Mouse (Mus musculus): Measurements from ENCODE around the gene Ager.
A peak's percentile ranks its signal among the peaks of the same experiment; 100 is the strongest.

Gene Ager

GRCm38 (mm10) chr17:34561200-34561599 lies 36.5 kb upstream of the Ager start:
- TF ChIP-seq POU5F1 (IDR thresholded peaks at IDR 0.05; ENCODE audit: borderline replicate concordance, low read length) = no peak
- TF ChIP-seq CTCF (conservative IDR thresholded peaks at IDR 0.05; ENCODE audit: low read length) = no peak
- TF ChIP-seq NANOG (IDR thresholded peaks at IDR 0.05; ENCODE audit: borderline replicate concordance, low read length) = no peak
- Histone ChIP-seq H3K9me3 (ENCODE audit: low read length) (no peaks in the 10 kb centered on the region), H3K4me1 (replicated peaks; ENCODE audit: low read depth, low read length) (peaks cover 72% of the 10 kb centered on the region), H3K27me3 (ENCODE audit: insufficient read depth, low read length) (peaks cover 8% of the 10 kb centered on the region), H3K36me3 (ENCODE audit: insufficient read depth, low read length) (peaks cover 10% of the 10 kb centered on the region), H3K4me3 (replicated peaks; ENCODE audit: low read length) (peak overlapping the region; percentile 48; the same call in 1 of the 2 replicates)

- H3K4me1 ChIP-seq (replicated peaks; ENCODE audit: low read depth, low read length) = peaks cover 86% of the 10 kb centered on the region
- no peaks in the 10 kb centered on the region for H3K27me3 ChIP-seq (ENCODE audit: insufficient read depth, low read length)
- peaks cover 24% of the 10 kb centered on the region for H3K36me3 ChIP-seq (ENCODE audit: insufficient read depth, low read length)
- H3K9me3 ChIP-seq (ENCODE audit: low read length) = no peaks in the 10 kb centered on the region
- TF ChIP-seq POU5F1 (IDR thresholded peaks at IDR 0.05; ENCODE audit: borderline replicate concordance, low read length) = no peak
- TF ChIP-seq NANOG (IDR thresholded peaks at IDR 0.05; ENCODE audit: borderline replicate concordance, low read length) = peak; percentile 54; the same call in 1 of the 2 replicates
- no peak for TF ChIP-seq CTCF (conservative IDR thresholded peaks at IDR 0.05; ENCODE audit: low read length)
- H3K4me3 ChIP-seq (replicated peaks; ENCODE audit: low read length) = peak overlapping the region; percentile 51
These were observed 35.1 kb upstream of the Ager start for GRCm38 (mm10) chr17:34562595-34562994.

GRCm38 (mm10) chr17:34563354-34563753 lies 34.3 kb upstream of the Ager start:
- H3K9me3 ChIP-seq (ENCODE audit: low read length) = no peaks in the 10 kb centered on the region
- peak overlapping the region; percentile 57 for H3K4me3 ChIP-seq (replicated peaks; ENCODE audit: low read length)
- H3K4me1 ChIP-seq (replicated peaks; ENCODE audit: low read depth, low read length) = peaks cover 85% of the 10 kb centered on the region
- TF ChIP-seq CTCF (conservative IDR thresholded peaks at IDR 0.05; ENCODE audit: low read length) (no peak), NANOG (IDR thresholded peaks at IDR 0.05; ENCODE audit: borderline replicate concordance, low read length) (no peak), POU5F1 (IDR thresholded peaks at IDR 0.05; ENCODE audit: borderline replicate concordance, low read length) (no peak)
- H3K27me3 ChIP-seq (ENCODE audit: insufficient read depth, low read length) = no peaks in the 10 kb centered on the region
- H3K36me3 ChIP-seq (ENCODE audit: insufficient read depth, low read length) = peaks cover 31% of the 10 kb centered on the region

DNA sequence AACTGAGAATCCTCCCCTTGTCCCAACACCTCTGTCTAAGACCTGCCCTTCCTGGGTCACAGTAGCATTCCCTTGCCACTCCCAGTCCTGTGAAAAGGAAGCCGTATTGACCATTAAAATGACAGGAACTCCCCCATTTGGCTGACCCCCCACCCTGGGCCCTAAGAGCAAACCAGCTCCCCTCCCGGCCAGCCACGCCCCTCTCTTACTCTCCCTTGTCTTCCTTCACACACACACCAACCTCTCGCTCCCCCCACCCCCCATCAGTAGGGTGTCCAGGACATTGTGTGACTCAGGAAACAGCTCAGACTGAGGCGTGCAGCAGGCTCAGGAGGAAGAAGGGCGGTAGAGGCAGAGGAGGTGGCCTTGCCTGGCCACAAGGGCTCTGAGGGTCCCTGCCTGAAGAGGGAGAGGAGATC lies 33.6 kb upstream of the Ager start, which contains the start of gene Notch4:
Gene Notch4 (plus strand): TSS at position 266 of the 419 bp plus-strand sequence.
- no peak for TF ChIP-seq POU5F1 (IDR thresholded peaks at IDR 0.05; ENCODE audit: borderline replicate concordance, low read length)
- TF ChIP-seq CTCF (conservative IDR thresholded peaks at IDR 0.05; ENCODE audit: low read length) = no peak
- TF ChIP-seq NANOG (IDR thresholded peaks at IDR 0.05; ENCODE audit: borderline replicate concordance, low read length) = no peak
- H3K36me3 ChIP-seq (ENCODE audit: insufficient read depth, low read length) = peaks cover 38% of the 10 kb centered on the region
- no peaks in the 10 kb centered on the region for H3K27me3 ChIP-seq (ENCODE audit: insufficient read depth, low read length)
- peaks cover 84% of the 10 kb centered on the region for H3K4me1 ChIP-seq (replicated peaks; ENCODE audit: low read depth, low read length)
- no peaks in the 10 kb centered on the region for H3K9me3 ChIP-seq (ENCODE audit: low read length)
- peak within 1 kb of the TSS; percentile 80 for H3K4me3 ChIP-seq (replicated peaks; ENCODE audit: low read length)

DNA sequence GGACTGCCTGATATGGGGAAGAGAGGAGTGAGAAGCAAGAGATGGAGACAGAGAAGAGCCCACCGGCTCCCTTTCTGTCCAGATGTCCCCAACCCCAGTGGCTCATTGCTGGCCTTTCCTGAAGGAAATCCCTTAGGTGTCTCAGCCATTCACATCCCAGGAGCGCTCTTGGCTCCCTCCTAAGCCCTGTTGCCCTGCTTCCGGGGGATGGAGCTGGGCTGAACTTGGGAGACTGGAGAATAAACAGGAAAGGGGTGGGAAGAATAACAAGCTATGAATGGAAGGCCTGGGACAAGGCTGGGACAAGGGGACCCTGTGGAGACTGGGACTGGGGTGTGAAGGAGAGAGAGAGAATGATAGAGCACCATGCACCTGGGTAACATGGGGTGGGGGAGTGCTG lies 32.9 kb upstream of the Ager start:
- Histone ChIP-seq H3K9me3 (ENCODE audit: low read length) (no peaks in the 10 kb centered on the region), H3K4me1 (replicated peaks; ENCODE audit: low read depth, low read length) (peaks cover 81% of the 10 kb centered on the region), H3K4me3 (replicated peaks; ENCODE audit: low read length) (peak overlapping the region; percentile 80), H3K27me3 (ENCODE audit: insufficient read depth, low read length) (no peaks in the 10 kb centered on the region), H3K36me3 (ENCODE audit: insufficient read depth, low read length) (peaks cover 46% of the 10 kb centered on the region)
- TF ChIP-seq POU5F1 (IDR thresholded peaks at IDR 0.05; ENCODE audit: borderline replicate concordance, low read length) = no peak
- TF ChIP-seq CTCF (conservative IDR thresholded peaks at IDR 0.05; ENCODE audit: low read length) = no peak
- no peak for TF ChIP-seq NANOG (IDR thresholded peaks at IDR 0.05; ENCODE audit: borderline replicate concordance, low read length)

GRCm38 (mm10) chr17:34567311-34567710 lies 30.4 kb upstream of the Ager start:
- no peak for TF ChIP-seq NANOG (IDR thresholded peaks at IDR 0.05; ENCODE audit: borderline replicate concordance, low read length)
- no peak for TF ChIP-seq CTCF (conservative IDR thresholded peaks at IDR 0.05; ENCODE audit: low read length)
- no peak for TF ChIP-seq POU5F1 (IDR thresholded peaks at IDR 0.05; ENCODE audit: borderline replicate concordance, low read length)
- H3K36me3 ChIP-seq (ENCODE audit: insufficient read depth, low read length) = peaks cover 69% of the 10 kb centered on the region
- no peaks in the 10 kb centered on the region for H3K27me3 ChIP-seq (ENCODE audit: insufficient read depth, low read length)
- no peaks in the 10 kb centered on the region for H3K9me3 ChIP-seq (ENCODE audit: low read length)
- H3K4me3 ChIP-seq (replicated peaks; ENCODE audit: low read length) = peak overlapping the region; percentile 10; the same call in 1 of the 2 replicates
- H3K4me1 ChIP-seq (replicated peaks; ENCODE audit: low read depth, low read length) = peaks cover 81% of the 10 kb centered on the region

GRCm38 (mm10) chr17:34568421-34568820 lies 29.2 kb upstream of the Ager start:
- no peak overlapping the region for H3K4me3 ChIP-seq (replicated peaks; ENCODE audit: low read length)
- H3K9me3 ChIP-seq (ENCODE audit: low read length) = no peaks in the 10 kb centered on the region
- no peaks in the 10 kb centered on the region for H3K27me3 ChIP-seq (ENCODE audit: insufficient read depth, low read length)
- TF ChIP-seq POU5F1 (IDR thresholded peaks at IDR 0.05; ENCODE audit: borderline replicate concordance, low read length) (no peak), CTCF (conservative IDR thresholded peaks at IDR 0.05; ENCODE audit: low read length) (no peak), NANOG (IDR thresholded peaks at IDR 0.05; ENCODE audit: borderline replicate concordance, low read length) (no peak)
- H3K4me1 ChIP-seq (replicated peaks; ENCODE audit: low read depth, low read length) = peaks cover 77% of the 10 kb centered on the region
- H3K36me3 ChIP-seq (ENCODE audit: insufficient read depth, low read length) = peaks cover 80% of the 10 kb centered on the region

- H3K9me3 ChIP-seq (ENCODE audit: low read length) = no peaks in the 10 kb centered on the region
- no peaks in the 10 kb centered on the region for H3K27me3 ChIP-seq (ENCODE audit: insufficient read depth, low read length)
- H3K36me3 ChIP-seq (ENCODE audit: insufficient read depth, low read length) = peaks cover 95% of the 10 kb centered on the region
- TF ChIP-seq CTCF (conservative IDR thresholded peaks at IDR 0.05; ENCODE audit: low read length) = no peak
- no peak for TF ChIP-seq POU5F1 (IDR thresholded peaks at IDR 0.05; ENCODE audit: borderline replicate concordance, low read length)
- TF ChIP-seq NANOG (IDR thresholded peaks at IDR 0.05; ENCODE audit: borderline replicate concordance, low read length) = no peak
- no peak overlapping the region for H3K4me3 ChIP-seq (replicated peaks; ENCODE audit: low read length)
- peaks cover 64% of the 10 kb centered on the region for H3K4me1 ChIP-seq (replicated peaks; ENCODE audit: low read depth, low read length)
These were observed 27.7 kb upstream of the Ager start for GRCm38 (mm10) chr17:34569919-34570318.

GRCm38 (mm10) chr17:34571875-34572274 lies 25.8 kb upstream of the Ager start:
- Histone ChIP-seq H3K9me3 (ENCODE audit: low read length) (no peaks in the 10 kb centered on the region), H3K36me3 (ENCODE audit: insufficient read depth, low read length) (peaks cover 97% of the 10 kb centered on the region), H3K27me3 (ENCODE audit: insufficient read depth, low read length) (no peaks in the 10 kb centered on the region), H3K4me1 (replicated peaks; ENCODE audit: low read depth, low read length) (peaks cover 56% of the 10 kb centered on the region), H3K4me3 (replicated peaks; ENCODE audit: low read length) (peak overlapping the region; percentile 48)
- TF ChIP-seq CTCF (conservative IDR thresholded peaks at IDR 0.05; ENCODE audit: low read length) (peak; percentile 72), NANOG (IDR thresholded peaks at IDR 0.05; ENCODE audit: borderline replicate concordance, low read length) (no peak)
